Mouse (Mus musculus) C2C12 (cell line): ENCODE measurements around the gene 1700122O11Rik.

Source experiments
- CTCF ChIP-seq: IDR thresholded peaks from one replicate; pipeline ENCODE4 v1.5.1; 2011; ENCODE audit not compliant: control insufficient read depth, insufficient read depth, insufficient read length
- MAX ChIP-seq: IDR thresholded peaks from one replicate; pipeline ENCODE4 v1.6.1; 2011; ENCODE audit warnings: mild to moderate bottlenecking, control low read depth
- USF1 ChIP-seq: IDR thresholded peaks from one replicate; pipeline ENCODE4 v1.6.1; 2011; ENCODE audit warnings: low read depth, mild to moderate bottlenecking, control low read depth, moderate library complexity

DNA sequence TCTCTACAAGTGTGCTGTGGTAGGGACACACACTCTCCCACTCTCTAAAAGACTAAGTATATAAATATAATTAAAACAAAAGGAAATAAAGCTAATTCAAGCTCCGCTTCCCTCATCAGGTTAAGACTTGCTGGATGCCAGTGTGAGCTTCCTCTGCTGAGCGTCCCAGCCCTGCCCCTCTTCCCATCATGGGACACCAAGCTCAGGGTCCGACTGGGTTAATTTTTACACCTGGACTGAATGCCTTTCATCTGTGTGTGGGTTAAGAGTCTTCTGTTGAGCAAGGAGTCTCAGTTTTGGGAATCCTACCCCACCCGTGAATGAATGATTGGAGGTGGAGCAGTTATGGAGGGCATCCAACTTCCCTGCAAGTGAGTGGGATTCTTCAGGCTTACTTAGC, 35.6 kb downstream of the 1700122O11Rik start:
- no peak for TF ChIP-seq CTCF
- TF ChIP-seq MAX, result no peak
- TF ChIP-seq USF1, result no peak
